Mouse (Mus musculus): ENCODE data around the gene Olfr1359.
A peak's percentile ranks its signal among the peaks of the same experiment; 100 is the strongest.
"Not testable (repeated sequence)": the region's sequence is repeated elsewhere in the genome, so short reads cannot be mapped to it uniquely, and the experiment has no call there.

Gene Olfr1359

GRCm38 (mm10) chr13:21727948-21728572 lies 30.1 kb downstream of the Olfr1359 start:
- DNase-seq, result no peak

GRCm38 (mm10) chr13:21729544-21729943 lies 31.6 kb downstream of the Olfr1359 start:
- no peak for DNase-seq

GRCm38 (mm10) chr13:21733466-21733865 lies 35.6 kb downstream of the Olfr1359 start:
- no peak for DNase-seq

GRCm38 (mm10) chr13:21734010-21734905 lies 36.3 kb downstream of the Olfr1359 start:
- DNase-seq, result peak; percentile 52

- DNase-seq, result peak; percentile 21
Observed at GRCm38 (mm10) chr13:21734906-21735767, 37.2 kb downstream of the Olfr1359 start, which contains the start of gene Hist1h4j. TSS of gene Hist1h4j (plus strand) at chr13:21735064.

- DNase-seq, result no peak
Observed at GRCm38 (mm10) chr13:21745006-21745405, 47.1 kb downstream of the Olfr1359 start.

- no peak for DNase-seq
Observed at GRCm38 (mm10) chr13:21749387-21750158, 51.7 kb downstream of the Olfr1359 start.

- peak; percentile 53 for DNase-seq
Observed at GRCm38 (mm10) chr13:21750159-21751017, 52.5 kb downstream of the Olfr1359 start, which contains the start of gene Hist1h4k. TSS of gene Hist1h4k (minus strand) at chr13:21750505.

GRCm38 (mm10) chr13:21751417-21751816 lies 53.5 kb downstream of the Olfr1359 start:
- no peak for DNase-seq

- DNase-seq, result no peak
Observed at GRCm38 (mm10) chr13:21751827-21752226, 53.9 kb downstream of the Olfr1359 start.

GRCm38 (mm10) chr13:21752356-21752755 lies 54.4 kb downstream of the Olfr1359 start:
- DNase-seq, result no peak

GRCm38 (mm10) chr13:21753051-21753523 lies 55.2 kb downstream of the Olfr1359 start:
- no peak for DNase-seq

GRCm38 (mm10) chr13:21753524-21754285 lies 55.8 kb downstream of the Olfr1359 start, which contains the start of the genes Hist1h2ak and Hist1h2bn:
TSS of gene Hist1h2ak (minus strand) at chr13:21753827.
TSS of gene Hist1h2bn (plus strand) at chr13:21754123.
- DNase-seq, result peak; percentile 31

- not testable (repeated sequence) for DNase-seq
Observed at GRCm38 (mm10) chr13:21754294-21755001, 56.5 kb downstream of the Olfr1359 start.

GRCm38 (mm10) chr13:21755707-21756106 lies 57.8 kb downstream of the Olfr1359 start:
- DNase-seq, result no peak

Measured in kidney, adult 11 months (tissue).